Mouse (Mus musculus) cerebral cortex, adult 2 months (tissue): Measurements from ENCODE around the gene Cog4.

Experiments
- WGBS: fragments of 180-500 bp; shearing (Covaris S2); methylation state at CpG from one replicate; pipeline ENCODE4 v1.1.7; 2018; 5-methylcytosine and 5-hydroxymethylcytosine counted together

The Cog4 gene

DNA sequence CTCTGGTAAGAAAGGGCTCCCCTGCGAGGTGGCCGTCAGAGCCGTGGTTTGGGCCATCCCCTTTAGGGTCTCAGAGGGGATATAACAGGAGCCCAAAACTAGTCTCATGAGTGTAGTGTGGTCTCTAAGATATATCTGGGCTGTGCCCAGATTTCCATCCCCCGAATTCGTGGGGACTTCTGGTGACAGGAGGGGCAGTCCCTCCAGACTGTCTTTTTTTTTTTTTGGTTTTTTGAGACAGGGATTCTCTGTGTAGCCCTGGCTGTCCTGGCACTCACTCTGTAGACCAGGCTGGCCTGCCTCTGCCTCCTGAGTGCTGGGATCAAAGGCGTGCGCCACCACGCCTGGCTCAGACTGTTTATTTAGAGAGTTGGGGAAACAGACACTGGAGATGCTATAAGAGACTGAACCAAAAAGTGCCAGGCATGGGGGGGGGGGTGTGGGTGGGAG, 79.3 kb downstream of the Cog4 start:
- 73% methylated on average over 8 of the region's 8 CpGs for WGBS

DNA sequence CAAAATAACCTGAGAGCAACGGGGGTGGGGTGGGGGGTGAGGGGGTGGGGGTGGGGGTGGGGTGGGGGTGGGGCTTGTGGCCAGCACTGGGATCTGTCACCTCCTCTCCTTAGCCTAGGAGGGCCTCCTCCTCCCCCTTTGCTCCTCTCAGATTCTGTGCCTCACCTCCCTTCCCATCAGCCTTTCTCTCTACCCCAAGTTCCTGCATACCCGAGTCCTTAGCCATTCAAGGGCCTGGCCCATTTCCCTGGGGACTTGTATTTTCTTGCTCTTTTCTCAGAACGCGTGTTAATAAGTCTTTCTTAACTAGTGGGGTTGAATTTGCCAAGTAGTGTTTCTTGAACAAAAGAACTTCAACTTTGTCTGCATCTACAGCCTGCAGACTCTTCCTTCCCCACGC, 80.3 kb downstream of the Cog4 start:
- 36% methylated on average over 5 of the region's 5 CpGs for WGBS

DNA sequence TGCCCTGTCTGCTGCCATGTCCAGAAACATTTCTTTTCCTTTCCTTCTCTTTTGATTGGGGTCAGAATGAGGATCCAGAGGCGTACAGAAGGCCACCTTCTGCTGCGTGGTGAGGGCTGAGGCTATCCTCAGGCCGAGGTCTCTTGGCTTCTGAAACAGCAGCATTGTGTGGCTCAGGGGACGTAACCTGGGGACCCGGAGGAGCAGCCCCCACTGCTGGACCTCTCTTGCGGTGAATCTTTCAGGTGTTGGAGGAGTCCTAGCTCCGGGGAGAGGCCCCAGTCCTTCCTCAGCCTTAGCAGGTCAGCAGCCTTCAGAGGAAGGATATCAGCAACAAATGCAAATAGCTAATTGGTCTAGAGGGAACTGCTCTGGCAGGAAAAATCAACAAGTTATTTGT, 82.0 kb downstream of the Cog4 start:
- WGBS: 90% methylated on average over 7 of the region's 7 CpGs

DNA sequence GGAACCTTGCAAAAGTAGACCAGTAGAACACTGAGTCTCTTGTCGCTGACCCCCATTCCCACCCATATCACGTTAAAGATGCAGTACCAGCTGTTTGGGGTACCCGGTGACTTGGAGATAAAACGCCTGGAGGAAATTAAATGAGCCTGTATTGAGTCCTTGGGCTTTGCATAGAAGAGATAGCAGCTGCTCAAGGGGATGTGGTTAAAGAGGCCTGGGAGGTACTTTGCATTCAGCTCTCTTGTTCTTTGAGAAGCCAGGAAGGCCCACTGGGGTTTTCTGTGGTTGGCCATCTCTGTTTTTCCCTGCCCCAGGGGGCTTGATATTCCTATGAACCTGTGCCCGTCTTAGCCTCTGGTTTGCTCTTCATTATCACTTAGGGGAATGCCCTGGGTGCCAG, 82.7 kb downstream of the Cog4 start:
- 74% methylated on average over 5 of the region's 5 CpGs for WGBS

DNA sequence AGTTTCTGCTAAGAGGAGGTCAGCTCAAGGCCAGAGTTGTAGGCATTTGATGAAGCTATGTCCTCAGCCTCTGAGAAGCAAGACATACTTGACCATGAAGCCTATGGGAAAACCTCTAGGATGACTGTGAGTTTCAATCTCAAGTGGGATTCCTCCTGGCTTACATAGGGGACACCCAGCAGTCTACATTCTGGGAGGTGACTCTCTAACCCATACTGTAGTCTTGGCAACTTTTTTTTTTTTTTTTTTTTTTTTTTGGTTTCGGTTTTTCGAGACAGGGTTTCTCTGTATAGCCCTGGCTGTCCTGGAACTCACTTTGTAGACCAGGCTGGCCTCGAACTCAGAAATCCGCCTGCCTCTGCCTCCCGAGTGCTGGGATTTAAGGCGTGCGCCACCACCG, 83.3 kb downstream of the Cog4 start:
- WGBS: 98% methylated on average over 8 of the region's 8 CpGs

DNA sequence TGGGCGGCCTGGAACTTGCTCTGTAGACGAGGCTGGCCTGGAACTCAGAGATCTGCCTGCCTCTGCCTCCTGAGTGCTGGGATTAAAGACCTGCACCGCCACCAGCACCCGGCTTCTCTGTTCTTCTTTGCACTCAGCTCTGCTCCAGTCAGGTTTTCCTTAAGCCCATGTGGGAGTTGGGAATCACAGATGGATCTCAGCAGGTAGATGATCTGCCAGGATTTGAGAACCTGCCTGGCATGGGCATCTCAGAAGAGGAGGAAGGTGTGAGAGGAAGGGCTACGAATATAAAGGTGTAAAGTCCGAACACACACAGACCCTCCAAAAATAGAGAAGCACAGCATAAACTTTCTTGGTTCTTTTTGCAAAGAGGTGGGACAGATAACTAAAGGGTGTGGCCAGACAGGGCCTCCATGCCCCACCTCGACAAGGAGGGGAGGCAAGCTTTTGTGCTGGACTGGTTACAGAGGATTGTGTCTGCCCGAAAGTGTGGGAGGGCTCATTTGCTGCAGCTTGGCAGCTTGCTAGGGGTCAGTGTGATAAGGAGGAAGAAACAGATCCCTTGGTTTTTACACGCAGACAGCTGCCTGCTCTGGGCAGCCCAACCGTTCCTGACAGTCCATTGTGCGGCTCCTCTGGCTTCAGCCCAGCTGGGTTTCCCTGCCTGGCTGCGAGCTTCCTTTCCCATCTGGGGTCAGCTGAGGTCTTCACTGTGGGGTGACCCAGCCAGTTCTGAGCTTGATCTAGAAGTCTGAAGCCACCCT, 85.0 kb downstream of the Cog4 start:
- WGBS: 45% methylated on average over 12 of the region's 12 CpGs
